Mouse (Mus musculus): ENCODE measurements at regions not wholly inside any gene's neighbourhood (a gene's known extent, or its start where the extent isn't known, plus 50 kb on each side); places are given as distances from the start of the nearest gene placed in this dataset.
"Not testable (repeated sequence)": the region's sequence is repeated elsewhere in the genome, so short reads cannot be mapped to it uniquely, and the experiment has no call there.

DNA sequence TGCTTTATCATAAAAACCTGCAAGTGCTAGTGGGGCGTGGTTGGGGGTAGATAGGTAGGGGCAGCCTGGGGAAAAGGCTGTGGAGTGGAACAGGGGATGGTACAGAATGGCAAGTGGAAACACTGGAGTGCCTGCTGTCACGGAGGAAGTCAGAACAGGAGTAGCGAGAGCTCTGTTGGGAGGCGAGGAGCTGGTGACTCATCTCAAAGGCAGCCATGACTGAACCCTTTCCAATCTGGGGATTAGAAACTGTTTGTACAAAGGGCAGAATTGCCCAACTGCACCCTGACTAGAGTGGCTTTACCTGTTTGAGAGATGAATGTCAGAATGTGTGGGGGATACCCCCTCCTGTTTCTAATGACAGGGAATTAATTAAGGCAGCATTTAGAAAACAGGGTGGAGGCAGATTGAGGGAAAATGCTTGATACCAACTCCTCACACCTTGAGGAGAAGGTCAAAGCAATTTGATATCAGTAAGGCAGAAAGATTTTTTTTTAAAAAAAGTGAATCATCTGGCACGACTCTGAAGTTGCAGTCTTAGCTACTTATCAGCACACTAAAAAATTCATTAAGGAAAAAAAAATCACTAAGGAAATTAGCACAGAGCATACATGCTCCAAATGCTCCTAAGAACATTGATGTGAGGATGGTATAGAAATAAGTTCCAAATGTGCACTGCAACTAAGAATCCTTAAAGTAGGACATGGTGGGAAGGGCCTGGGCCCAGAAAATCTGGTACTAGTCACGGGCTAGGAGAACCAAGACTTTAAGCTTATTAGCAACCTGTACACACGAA lies 54.7 kb upstream of the Usp25 start:
- no peak for DNase-seq (ENCODE audit: low read depth, low spot score)

- no peak for DNase-seq (ENCODE audit: low read depth, low spot score)
These were observed 56.0 kb upstream of the Usp25 start for GRCm38 (mm10) chr16:76957491-76957890.

GRCm38 (mm10) chr16:76957090-76957489 lies 56.4 kb upstream of the Usp25 start:
- no peak for DNase-seq (ENCODE audit: low read depth, low spot score)

GRCm38 (mm10) chr16:76950836-76951486 lies 62.5 kb upstream of the Usp25 start:
- no peak for DNase-seq (ENCODE audit: low read depth, low spot score)

DNA sequence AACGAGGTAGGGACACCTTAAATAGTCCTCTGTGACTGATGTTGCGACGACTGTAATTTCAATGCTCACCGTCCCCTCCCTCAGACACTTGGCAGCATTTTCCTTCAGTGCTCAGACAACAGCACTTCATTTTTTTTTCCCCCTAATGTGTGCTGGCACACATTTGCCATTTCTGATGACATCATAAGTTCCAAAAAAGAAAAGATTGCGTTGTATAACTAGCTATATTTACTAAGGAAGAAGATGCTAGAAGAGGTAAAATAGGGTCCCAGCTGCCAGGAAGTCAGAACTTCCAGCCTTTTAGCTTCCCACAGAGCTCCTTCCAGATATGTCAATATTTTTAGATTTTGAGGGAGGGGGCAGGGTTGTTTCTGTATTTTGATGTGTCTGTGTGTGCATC lies 66.5 kb upstream of the Usp25 start:
- DNase-seq (ENCODE audit: low read depth, low spot score), result no peak

GRCm38 (mm10) chr16:76938128-76938527 lies 75.4 kb upstream of the Usp25 start:
- no peak for DNase-seq (ENCODE audit: low read depth, low spot score)

DNA sequence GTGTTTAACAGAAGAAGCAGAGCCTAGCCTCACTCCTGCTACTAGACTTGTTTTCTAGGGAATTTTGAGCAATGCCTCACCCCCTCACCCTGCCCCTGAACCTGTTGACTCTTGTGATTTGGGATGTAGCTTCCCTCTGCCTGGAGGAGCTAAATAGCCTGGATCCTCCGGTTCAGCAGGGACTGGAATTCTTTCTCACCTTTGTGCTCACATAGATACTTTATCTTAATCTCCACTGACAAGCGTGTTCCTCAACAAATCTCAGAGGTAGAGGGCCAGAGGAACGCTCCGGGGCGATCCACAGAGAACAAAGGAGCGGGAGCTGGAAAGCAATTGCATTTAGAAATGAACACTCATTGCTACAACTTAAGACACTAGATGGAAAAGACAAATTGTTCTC lies 85.6 kb upstream of the Usp25 start:
- DNase-seq (ENCODE audit: low read depth, low spot score), result no peak

- not testable (repeated sequence) for DNase-seq (ENCODE audit: low read depth, low spot score)
These were observed 93.4 kb upstream of the Usp25 start for GRCm38 (mm10) chr16:76920137-76920536.

- no peak for DNase-seq (ENCODE audit: low read depth, low spot score)
These were observed 94.9 kb upstream of the Usp25 start for GRCm38 (mm10) chr16:76918598-76918997.

GRCm38 (mm10) chr16:76914311-76914710 lies 99.2 kb upstream of the Usp25 start:
- DNase-seq (ENCODE audit: low read depth, low spot score), result no peak

- DNase-seq (ENCODE audit: low read depth, low spot score), result no peak
These were observed 108.1 kb upstream of the Usp25 start for GRCm38 (mm10) chr16:76905205-76905996.

GRCm38 (mm10) chr16:76899083-76899482 lies 114.4 kb upstream of the Usp25 start:
- no peak for DNase-seq (ENCODE audit: low read depth, low spot score)

DNA sequence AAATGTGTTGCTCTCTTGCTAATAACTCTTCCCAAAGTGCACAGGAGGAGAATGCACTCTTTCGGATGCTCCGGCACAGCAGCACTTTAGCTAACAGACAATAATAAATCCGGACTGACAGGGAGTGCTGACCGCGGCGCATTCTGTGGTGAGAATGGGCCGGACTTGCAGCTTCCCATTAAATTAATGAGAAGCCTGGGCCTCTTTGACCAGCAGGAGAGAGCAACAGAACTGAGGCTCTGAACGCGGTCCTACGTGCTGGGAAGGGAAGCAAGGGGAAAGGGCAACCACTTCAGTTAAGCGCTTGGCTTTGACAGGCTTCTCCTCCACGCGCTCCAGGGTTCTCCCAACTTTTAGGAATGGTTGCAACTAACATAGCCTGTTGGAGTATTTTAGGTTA lies 117.2 kb upstream of the Usp25 start:
- no peak for DNase-seq (ENCODE audit: low read depth, low spot score)

- DNase-seq (ENCODE audit: low read depth, low spot score), result no peak
These were observed 117.7 kb upstream of the Usp25 start for GRCm38 (mm10) chr16:76895781-76896180.

DNA sequence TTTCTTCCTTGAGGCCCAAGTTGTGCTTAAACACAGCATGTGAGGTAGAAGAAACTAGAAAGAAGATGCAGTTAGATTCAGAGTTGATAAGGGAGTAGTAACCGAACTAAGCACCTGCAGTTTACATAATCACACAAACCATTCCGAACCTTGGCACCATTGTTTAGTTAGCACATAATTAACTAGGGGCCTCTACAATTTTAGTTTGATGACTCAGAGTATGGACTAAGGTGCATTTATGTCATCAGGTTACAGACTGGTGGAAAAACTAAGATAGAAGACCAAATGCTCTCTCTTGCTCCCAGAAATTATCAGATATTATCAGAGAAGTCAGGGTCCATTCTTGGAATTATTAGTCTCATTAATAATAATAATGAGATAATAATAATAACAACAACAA lies 134.9 kb upstream of the Usp25 start:
- no peak for DNase-seq (ENCODE audit: low read depth, low spot score)

GRCm38 (mm10) chr16:76875397-76876018 lies 138.0 kb upstream of the Usp25 start:
- DNase-seq (ENCODE audit: low read depth, low spot score), result no peak

DNA sequence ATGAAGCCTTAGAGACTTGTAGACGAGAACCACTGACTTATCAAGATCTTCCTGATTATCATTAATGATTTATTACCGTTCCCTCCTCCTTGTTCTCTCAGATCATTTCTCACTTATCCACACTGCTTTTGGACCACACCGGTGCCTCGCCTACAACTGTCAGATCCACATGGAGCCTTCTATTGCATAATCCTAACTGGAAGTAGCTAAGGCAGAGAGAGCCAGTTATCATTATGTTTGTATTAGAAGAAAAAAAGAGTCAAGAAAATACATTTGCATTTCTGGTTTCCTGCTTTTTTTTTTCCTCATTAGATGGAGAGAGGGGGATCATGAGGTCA lies 147.1 kb upstream of the Usp25 start:
- no peak for DNase-seq (ENCODE audit: low read depth, low spot score)

DNA sequence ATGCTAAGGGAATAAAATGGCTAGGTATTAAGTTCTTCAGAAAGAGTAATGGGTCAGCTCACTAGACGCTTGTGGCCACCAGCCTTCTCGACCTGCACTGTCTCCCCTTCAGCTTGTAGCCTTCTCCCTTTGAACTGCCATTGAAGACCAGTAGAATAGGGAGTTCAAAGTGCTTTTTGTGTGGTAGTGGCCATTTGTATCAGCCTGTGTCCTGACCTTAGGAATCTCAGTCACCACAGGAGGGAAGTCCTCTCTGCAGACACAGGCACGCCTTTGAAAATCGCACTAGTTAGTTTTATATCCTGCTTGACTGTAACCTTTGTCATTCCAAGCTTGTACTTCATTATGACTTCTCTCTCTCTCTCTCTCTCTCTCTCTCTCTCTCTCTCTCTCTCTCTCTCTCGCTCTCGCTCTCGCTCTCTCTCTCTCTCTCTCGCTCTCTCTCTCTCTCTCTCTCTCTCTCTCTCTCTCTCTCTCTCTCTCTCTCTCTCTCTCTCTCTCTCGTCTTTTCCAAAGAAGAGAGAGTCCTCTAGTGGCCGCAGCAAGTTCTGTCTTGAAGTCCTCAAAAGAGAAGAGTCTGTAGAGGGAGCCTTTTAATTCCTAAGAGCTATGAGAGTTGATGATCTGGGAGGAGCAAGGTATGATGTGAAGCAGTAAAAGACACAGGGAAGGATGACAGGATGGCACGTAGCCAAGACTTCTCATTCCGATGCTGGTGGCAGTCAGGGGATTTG lies 147.6 kb upstream of the Usp25 start:
- DNase-seq (ENCODE audit: low read depth, low spot score), result no peak

DNA sequence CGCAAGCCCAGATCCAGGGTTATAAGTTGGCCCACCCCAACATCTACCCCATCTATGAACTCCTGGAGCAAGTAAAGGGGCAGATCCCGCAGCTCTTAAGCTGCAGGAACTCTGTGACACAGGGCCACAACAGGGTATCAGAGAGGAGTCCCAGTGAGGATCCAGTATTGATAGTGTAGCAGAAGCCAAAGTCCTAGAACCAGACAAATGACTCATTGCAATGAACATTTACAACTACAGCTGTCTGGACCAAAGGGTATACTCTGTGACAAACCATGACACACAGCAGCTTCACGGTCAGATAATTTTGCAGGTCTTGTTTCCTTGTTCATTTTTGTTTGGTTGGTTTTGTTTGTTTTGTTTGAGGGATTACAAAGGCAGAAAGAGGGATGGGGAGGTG lies 149.1 kb upstream of the Usp25 start:
- DNase-seq (ENCODE audit: low read depth, low spot score), result no peak

GRCm38 (mm10) chr16:76855797-76856196 lies 157.7 kb upstream of the Usp25 start:
- DNase-seq (ENCODE audit: low read depth, low spot score), result no peak

- DNase-seq (ENCODE audit: low read depth, low spot score), result no peak
These were observed 162.1 kb upstream of the Usp25 start for GRCm38 (mm10) chr16:76851396-76851795.

Measured in WW6 (cell line).